Mouse (Mus musculus): ENCODE data around the gene Fam69b.

Gene Fam69b

GRCm38 (mm10) chr2:26627921-26628739 is at the start of gene Fam69b:
TSS of gene Fam69b (plus strand) at chr2:26628457.
- DNase-seq (ENCODE audit: low spot score) = peak; percentile 79

GRCm38 (mm10) chr2:26579714-26580113 is 48.5 kb upstream of the Fam69b start, which contains the start of gene Egfl7:
TSS of gene Egfl7 (plus strand) at chr2:26580014.
- no peak for DNase-seq (ENCODE audit: low spot score)

- no peak for DNase-seq (ENCODE audit: low spot score)
These were observed 47.5 kb upstream of the Fam69b start for GRCm38 (mm10) chr2:26580751-26581150.

DNA sequence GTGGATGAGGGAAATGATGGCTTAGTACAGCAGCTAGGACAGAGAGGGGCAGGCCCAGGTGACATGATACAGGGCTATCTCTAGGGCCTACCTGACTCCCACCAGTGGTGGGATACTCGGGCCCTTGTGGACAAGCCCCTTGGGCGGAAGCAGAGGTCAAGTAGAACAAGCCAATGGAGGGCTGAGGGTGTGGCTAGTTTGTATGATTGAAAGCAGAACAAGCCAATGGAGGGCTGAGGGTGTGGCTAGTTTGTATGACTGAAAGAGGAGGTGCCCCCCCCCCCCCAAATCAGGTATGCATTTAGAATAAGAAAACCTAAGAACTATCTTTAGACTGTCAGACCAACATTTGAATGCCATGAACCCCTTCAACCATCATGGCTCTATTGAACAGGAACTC is 46.1 kb upstream of the Fam69b start:
- no peak for DNase-seq (ENCODE audit: low spot score)

GRCm38 (mm10) chr2:26582741-26583140 is 45.5 kb upstream of the Fam69b start:
- DNase-seq (ENCODE audit: low spot score) = no peak

- DNase-seq (ENCODE audit: low spot score) = no peak
These were observed 44.6 kb upstream of the Fam69b start for GRCm38 (mm10) chr2:26583640-26584039.

GRCm38 (mm10) chr2:26585713-26586112 is 42.5 kb upstream of the Fam69b start:
- no peak for DNase-seq (ENCODE audit: low spot score)

DNA sequence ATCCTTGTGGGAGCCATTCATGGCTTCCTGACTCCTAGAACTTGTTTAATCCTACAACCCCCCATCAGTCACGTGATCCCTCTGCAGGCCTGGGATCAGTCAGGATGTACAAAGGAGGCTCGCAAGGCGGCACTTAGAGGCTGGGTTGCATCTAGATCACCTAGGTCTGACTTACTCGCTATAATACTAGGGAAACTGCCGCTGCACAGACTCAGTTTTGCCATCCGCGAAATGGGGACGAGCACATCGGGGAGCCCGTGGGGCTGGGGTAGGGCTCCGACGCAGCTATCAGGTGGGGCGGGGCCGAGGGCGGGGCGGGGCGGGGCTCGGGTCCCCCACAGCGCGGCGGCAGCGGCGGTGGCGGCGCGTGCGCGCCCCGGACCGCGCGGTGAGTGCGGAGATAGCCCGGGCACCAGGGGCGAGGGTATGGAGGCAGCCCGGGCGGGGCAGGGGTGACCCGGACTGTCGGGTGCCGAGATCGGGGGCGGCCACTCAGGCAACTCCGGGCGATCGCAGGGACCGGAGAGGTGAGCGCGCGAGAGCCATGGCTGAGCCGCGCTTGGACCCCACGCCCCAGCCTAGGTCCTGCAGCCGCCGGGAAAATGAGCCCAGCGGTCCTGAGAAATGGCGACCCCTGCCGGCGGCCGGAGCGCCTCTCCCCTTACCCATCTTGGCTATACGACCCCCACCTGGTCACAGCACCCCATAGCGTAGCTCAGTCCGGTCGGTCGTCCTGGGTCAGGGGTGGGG is 41.8 kb upstream of the Fam69b start, which contains the start of gene Gm20532:
Gene Gm20532 (plus strand): TSS at position 346 of the 750 bp plus-strand sequence.
- peak; percentile 70 for DNase-seq (ENCODE audit: low spot score)

GRCm38 (mm10) chr2:26587044-26587405 is 41.2 kb upstream of the Fam69b start:
- DNase-seq (ENCODE audit: low spot score) = peak; percentile 48

DNA sequence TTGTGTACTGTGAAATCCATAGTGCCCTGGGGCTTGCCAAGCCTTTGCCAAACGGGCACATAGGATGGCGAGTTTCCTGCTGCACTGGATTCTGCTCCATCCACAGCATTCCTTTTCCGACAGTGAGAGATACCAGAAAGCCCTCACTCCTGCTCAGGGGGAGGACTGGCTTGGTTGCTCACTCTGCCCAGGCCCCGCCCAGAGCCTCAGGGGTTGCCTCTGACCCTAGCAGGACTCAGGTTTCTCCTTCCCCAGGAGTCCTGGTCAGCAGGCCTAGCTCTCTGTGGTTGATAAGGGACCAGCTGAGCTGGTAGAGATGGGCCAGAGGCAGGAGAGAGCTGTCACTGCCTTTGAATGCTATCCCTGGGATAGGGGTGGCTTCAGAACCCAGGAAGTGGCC is 39.7 kb upstream of the Fam69b start:
- DNase-seq (ENCODE audit: low spot score) = peak; percentile 47

GRCm38 (mm10) chr2:26589284-26589683 is 39.0 kb upstream of the Fam69b start:
- no peak for DNase-seq (ENCODE audit: low spot score)

DNA sequence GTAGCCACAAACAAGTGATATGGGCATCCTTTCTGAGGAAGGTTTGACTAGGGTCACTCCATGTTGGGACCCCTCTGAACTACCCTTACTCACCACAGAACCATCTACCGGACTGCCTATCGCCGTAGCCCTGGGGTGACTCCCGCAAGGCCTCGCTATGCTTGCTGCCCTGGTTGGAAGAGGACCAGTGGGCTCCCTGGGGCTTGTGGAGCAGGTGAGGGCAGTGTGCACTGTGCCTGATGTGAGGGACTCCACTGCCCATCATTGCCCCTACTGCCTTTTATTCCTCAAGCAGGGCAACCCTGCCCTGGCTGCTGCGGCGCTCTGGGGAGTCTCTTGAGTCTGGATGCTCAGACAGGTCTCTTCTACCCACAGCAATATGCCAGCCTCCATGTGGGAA is 38.0 kb upstream of the Fam69b start:
- DNase-seq (ENCODE audit: low spot score) = no peak

GRCm38 (mm10) chr2:26590962-26591361 is 37.3 kb upstream of the Fam69b start:
- DNase-seq (ENCODE audit: low spot score) = no peak

- DNase-seq (ENCODE audit: low spot score) = no peak
These were observed 36.8 kb upstream of the Fam69b start for GRCm38 (mm10) chr2:26591416-26591815.

DNA sequence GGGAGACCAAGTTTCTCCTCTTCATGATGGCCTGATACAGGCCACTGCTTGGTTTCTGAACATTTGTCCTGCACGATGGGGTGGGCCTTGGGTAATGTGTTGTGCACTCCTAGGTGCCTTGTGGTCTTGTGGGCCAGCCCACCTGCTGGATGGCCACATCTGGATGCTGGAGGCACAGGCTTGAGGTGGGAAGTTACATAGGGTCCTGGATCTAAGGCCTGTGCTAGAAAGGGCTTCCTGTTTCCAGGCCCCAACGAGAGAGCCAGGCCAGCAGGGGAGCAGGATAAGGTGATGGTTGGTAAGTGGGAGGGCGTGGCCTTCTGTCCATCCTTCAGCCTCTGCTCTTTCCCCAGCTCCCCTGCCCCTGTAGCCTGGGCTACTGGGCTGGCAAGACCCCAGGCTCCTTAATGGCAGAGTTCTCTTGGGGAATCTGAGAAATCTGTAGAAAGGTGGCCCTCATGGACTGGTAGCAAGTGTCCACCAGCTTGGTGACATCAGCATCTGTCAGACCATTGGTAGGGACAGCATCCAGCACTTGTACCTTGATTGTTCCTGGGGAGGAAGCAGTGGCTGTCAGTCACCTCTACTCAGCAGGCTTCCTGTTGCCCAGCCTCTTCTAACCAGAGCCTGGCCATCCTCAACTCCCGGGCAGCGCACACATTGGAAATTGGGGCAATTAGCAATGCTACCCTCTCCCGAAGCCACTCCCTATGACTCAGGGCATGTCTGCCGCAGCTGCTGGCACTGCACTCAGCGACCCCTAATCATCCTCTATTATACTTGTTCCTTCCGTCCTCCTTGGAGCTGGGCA is 34.8 kb upstream of the Fam69b start:
- peak; percentile 82 for DNase-seq (ENCODE audit: low spot score)

GRCm38 (mm10) chr2:26594022-26594346 is 34.3 kb upstream of the Fam69b start:
- DNase-seq (ENCODE audit: low spot score) = peak; percentile 92

DNA sequence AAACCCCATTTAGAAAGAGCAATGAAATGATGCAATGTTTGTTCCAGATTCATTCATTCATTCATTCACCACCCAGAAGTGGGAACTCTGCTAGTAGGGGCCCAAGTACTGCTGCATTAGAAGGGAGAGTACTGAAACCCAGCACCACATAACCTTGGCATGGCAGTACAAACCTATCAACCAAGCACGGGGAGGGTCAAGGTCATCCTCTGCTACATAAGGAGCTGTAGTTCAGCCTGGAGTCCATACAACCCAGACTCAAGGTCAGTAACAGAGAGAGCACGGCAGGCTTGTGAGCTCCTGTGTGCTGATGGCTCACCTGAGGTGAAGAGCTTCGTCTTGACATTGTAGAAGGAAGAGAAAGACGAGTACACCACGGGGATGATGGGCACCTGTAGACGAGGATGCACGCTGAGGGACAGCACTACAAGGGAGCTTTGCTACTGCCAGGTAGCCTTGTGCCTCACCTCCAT is 33.8 kb upstream of the Fam69b start:
- DNase-seq (ENCODE audit: low spot score) = no peak

DNA sequence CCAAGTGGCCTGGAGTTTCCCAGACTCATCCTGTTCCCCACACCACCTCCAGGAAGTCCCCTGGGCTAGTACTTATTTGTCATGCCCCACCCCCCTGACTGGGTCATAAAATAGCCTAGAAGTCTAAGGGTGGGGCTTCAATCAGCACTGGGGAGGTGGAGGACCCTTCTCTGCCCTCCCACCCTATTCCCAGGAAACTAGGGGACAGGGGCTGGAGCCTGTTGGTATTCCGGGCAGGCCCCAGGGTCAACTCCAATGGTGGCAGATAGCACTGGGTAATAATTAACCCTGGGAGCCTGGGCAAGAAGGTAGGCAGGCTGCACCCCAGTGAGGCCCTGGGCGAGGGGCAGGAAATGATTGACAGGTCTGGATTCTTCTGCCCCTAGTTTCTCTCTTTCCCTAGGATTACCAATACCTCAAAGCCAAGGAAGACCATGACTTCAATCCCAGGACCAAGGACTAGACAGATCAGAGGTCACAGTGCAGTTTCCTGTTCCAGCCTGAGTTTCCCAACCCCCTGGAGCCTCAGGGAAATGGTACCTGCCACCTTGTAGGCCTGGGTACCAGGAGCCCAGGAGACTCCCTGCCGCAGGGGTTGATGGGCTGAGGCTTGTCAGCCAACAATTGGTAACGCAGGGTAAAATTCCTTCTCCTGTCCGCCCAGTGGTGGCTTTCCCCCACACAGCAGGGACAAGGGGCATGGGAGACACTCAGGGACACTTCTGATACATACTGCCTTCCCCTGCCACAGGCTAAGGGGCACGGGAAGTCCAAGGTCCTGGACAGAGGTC is 33.1 kb upstream of the Fam69b start:
- no peak for DNase-seq (ENCODE audit: low spot score)

DNA sequence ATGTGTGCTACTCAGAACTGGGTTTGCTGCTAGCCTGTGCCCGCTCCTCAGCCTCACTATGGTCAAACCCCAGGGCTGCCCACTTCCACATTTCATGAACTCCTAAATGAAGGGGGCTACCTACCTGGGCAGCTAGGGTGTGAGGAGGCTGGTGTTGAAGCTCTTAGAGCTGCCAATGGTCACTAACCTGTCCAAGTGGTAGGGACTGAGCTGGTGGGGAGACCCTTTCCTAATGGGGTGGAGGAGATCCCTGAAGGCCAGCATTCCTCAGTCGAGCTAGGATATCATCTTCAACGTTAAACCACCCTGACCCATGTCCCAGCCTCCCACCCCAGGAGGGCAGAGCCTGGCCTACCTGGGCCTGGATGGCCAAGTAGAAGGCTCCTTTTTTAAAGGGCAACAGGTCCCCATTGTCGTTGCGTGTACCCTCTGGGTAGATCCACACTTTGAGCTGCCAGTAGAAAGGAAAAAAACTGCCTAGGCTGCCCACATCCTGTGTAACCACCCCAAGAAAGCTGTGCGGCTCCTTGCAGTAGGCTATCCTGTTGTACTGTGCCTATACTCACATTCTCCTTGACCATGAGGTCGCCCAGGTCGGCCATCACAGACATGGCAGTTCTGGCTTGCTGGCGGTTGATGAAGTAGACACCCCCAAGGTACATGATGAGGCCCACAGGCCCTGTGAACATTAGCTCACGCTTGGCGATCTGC is 32.4 kb upstream of the Fam69b start:
- no peak for DNase-seq (ENCODE audit: low spot score)

GRCm38 (mm10) chr2:26596898-26597297 is 31.4 kb upstream of the Fam69b start:
- DNase-seq (ENCODE audit: low spot score) = no peak

DNA sequence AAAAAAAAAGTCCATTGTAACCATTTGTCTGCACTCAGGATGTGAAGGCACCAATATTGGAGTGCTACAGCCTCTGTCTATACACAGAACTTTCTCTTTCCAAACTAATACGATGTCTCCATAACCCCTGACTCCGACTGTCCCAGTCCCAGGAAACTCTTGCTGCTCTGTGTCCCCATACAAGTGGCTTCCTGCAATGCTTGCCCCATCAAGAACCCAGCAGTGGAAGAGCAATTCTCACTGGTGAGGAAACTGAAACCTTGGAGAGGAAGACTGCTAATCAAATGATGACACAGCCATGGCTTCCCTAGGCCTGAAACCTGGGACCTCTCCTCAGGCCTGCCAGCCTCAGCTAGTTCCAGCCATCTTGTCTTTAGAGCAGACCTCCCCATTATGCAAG is 30.4 kb upstream of the Fam69b start:
- no peak for DNase-seq (ENCODE audit: low spot score)

Measured in MN1 (cell line).